Mouse (Mus musculus) liver, postnatal 0 days (tissue): ENCODE measurements at regions not wholly inside any gene's neighbourhood (a gene's known extent, or its start where the extent isn't known, plus 50 kb on each side); places are given as distances from the start of the nearest gene placed in this dataset.

ENCODE experiments used
- CTCF ChIP-seq: sonication (generic); IDR thresholded peaks from 2 replicates; pipeline ENCODE4 v1.5.1; 2016; ENCODE audit warnings: antibody characterized with exemption, low read depth
- EP300 ChIP-seq: IDR thresholded peaks from 2 replicates; pipeline ENCODE4 v1.6.1; 2016; ENCODE audit warnings: antibody characterized with exemption, low read depth, mild to moderate bottlenecking

- no peak for TF ChIP-seq EP300
- TF ChIP-seq CTCF: no peak
Observed at GRCm38 (mm10) chr4:47651521-47651920, 177.1 kb downstream of the Sec61b start.
